Mouse (Mus musculus) neutrophil, adult 5-6 weeks (primary cell): ENCODE data around the gene Dlgap1. TPM values are rescaled to one million over a fixed set of nuclear protein-coding genes. Genes with fewer than 3 reads are reported as not detected.

Experiments
- ATAC-seq: fragments of 151-379, 151-347 bp; 2 replicates; pipeline ENCODE4 v1.8.0; 2017; ENCODE audit warnings: mild to moderate bottlenecking, moderate TSS enrichment; ENCODE audit not compliant: insufficient number of reproducible peaks, poor library complexity, low FRiP score, severe bottlenecking; ENCODE audit errors: extremely low read depth
- total RNA-seq: library from RNA; stranded (forward); fragments of 200-1000 nt; gene quantifications from 2 replicates; pipeline ENCODE4 v1.2.3, GENCODE M21; 2017

Dlgap1 gene
- total RNA-seq, 1 experiment from 2014 or later = not detected

GRCm38 (mm10) chr17:70853436-70853905 is 884.6 kb downstream of the Dlgap1 start, which contains the start of gene Tgif1:
Tgif1 (minus strand) TSS chr17:70853546.
- ATAC-seq = peak; percentile 3; the same call in 1 of the 2 replicates

- ATAC-seq = no peak
These were observed 885.1 kb downstream of the Dlgap1 start for GRCm38 (mm10) chr17:70854021-70854420.

DNA sequence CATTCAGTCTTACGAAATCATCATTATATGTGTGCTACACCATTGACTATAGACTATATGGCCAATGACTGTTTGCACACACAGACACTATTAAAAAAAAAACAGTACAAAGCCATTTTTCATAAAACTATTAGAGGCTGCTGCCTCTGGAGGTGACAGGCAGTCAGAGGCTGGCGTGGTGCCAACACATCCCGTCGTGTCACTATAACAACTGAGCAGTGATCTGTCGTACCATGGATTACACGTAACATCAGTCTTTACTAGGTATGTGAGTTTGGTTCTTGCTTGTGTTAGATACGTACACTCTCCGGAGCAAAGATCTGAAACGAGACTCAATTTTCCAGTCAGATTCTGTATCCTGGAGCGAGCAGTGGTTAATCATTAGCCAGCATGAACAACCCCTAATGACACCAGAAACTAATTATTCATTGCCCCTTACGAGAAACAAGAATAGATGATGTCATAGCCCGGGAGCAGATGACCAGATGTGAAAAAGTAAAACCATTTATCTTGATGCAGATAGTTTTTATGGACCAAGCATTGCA is 888.1 kb downstream of the Dlgap1 start:
- ATAC-seq = no peak

DNA sequence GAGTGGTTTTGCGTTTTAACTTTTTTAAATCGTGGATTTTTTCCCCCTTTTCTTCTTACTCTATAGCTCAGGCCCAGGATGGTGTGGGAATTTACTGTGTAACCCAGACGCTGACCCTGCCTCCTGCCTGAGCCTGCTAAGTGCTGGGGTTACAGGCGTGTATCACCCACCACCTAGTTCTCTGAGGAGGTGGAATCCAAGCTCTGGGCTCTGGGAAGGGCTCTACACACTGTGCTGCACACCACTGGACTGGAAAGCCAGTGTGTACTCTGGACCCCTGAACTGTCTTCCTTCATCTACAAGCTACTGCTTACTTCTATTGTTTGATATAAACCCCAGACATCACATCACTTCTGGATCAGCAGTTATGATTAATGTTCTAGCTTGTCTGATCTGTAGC is 889.9 kb downstream of the Dlgap1 start:
- ATAC-seq = no peak

GRCm38 (mm10) chr17:70864117-70864516 is 895.2 kb downstream of the Dlgap1 start:
- no peak for ATAC-seq

- ATAC-seq = no peak
These were observed 895.8 kb downstream of the Dlgap1 start for GRCm38 (mm10) chr17:70864645-70865044.

DNA sequence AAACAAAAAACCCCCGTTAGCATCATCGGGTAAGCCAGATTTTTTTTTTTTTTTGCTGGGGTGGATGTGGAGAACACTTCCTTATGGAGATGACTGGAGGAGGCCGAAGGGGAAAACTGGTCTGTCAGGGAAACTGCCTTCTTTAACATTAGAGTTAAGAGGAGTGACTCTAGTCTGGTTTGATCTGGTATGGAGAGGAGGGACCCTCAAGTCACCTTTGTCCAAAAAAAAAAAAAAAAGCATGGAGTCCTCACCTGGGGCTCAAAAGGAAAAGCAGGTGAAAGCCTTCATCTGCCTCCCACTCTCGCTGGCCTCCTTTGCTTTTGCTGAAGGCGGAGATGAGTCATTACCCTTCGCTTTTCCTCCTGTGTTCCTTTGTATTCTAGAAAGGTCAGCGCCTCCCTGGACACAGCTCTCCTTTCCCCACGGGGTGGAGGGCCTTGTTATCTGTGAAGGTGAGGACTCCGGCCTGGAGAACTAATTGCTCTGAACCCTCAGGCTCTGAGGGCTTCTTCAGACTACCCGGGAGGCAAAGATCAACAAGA is 896.3 kb downstream of the Dlgap1 start:
- ATAC-seq = no peak

DNA sequence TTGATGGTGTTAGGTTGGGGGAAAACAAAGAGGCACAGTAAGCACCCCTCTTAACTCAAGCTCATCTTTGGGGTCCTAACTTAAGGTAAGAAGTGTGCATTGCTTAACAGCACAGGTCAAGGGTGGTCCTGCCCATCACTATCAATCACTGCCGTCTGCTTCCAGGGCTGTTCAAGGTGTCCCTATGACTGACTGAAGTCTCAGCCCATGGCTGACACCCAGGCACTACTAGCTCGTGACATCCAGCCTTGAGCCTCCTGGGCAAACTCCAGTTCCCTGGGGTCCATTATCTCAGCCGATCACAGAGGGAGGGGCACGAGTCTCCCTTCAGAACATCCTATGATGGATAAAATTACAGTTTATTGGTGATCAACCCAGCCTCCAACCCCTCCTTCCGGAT is 897.2 kb downstream of the Dlgap1 start:
- no peak for ATAC-seq

GRCm38 (mm10) chr17:70866538-70867114 is 897.8 kb downstream of the Dlgap1 start:
- no peak for ATAC-seq

GRCm38 (mm10) chr17:70868577-70869229 is 899.8 kb downstream of the Dlgap1 start:
- ATAC-seq = no peak

- ATAC-seq = no peak
These were observed 901.7 kb downstream of the Dlgap1 start for GRCm38 (mm10) chr17:70870581-70870980.
